Mouse (Mus musculus) urinary bladder, postnatal 25 days (tissue): ENCODE results near the gene Dph7.
"Not testable (repeated sequence)": the region's sequence is repeated elsewhere in the genome, so short reads cannot be mapped to it uniquely, and the experiment has no call there.

Source experiments
- DNase-seq: peaks from one replicate; pipeline ENCODE4 v3.0.0; 2022; ENCODE audit warnings: low spot score

Gene Dph7

GRCm38 (mm10) chr2:24962304-24963000 lies at the start of gene Dph7:
Dph7 (plus strand) TSS chr2:24962400.
- DNase-seq: peak; percentile 88

DNA sequence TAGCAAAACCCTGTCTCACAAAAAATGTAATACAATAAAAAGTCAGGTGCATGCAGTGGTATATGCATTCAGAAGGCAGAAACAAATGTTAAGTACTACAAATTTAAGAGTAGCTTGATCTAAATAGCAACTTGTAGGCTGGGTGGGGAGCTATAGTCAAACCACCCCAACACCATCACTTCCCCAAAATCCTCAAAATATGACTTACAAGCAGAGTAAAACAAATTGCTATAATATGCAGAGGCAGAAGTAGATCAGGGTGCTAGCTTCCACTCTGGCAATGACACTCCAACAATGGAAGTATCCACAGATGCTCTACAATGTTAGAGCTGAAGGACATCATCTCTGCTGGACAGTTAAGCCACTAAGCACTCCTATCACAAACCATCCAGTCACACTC lies 49.6 kb upstream of the Dph7 start:
- DNase-seq: no peak

DNA sequence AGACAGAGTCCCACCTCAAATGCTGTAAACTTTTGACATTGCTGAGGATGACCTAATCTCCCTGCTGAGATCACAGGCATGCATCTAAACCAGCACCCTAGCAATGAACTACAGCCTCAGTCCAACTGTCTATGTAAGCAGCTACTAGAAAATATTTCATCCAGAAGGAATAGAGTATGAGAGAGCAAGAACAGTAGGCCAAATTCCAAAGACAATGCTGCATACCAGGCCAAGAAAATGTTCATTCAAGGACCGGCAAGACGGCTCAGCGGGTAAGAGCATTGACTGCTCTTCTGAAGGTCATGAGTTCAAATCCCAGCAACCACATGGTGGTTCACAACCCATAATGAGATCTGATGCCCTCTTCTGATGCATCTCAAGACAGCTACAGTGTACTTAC lies 47.4 kb upstream of the Dph7 start:
- DNase-seq: no peak

DNA sequence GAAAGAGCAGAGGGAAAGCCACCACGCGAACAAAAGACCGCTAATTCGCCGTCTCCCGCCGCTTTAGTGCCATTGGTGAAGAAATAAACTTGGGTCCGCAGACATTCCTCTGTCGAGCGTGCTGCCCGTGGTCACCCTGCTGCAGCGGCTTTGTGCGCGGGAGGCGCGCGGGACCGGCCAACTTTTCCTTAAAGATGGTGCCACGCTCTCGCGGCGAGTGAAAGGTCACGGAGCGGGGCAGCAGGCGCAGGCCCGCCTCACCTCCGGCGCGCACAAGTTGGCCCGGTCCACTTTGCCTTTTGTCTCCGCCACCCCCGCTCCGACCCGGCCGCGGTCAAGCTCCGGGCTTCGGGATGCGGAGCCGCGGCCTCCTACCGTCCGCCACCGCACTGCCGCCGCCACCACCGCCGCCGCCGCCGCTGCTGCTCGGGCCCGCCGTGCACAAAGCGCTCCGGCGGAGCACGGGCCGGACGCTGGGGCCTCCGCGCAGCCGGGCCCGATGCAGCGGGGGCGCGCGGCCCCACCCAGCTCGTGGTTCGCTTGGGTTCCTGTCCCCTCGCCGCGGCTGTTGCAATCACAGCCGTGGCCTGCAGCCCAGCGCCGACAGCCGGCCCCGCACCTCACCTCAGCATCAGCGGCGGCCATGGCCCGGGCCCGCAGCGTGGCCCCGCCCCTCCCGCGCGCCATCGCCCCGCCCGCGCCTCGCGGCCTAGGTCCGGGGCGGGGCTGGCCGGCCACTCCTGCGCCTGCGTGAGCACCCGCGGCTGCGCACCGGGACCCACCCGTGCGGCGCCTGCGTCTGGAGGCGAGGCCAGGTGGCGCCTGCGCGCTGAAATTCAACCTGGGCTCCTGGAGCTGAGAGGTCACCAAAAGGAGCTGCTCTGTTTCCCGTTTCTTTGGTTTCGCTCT lies 43.0 kb upstream of the Dph7 start, which contains the start of gene Ehmt1:
Gene Ehmt1 (minus strand): TSS at position 685 of the 909 bp plus-strand sequence.
- peak; percentile 94 for DNase-seq

GRCm38 (mm10) chr2:24919839-24920175 lies 42.4 kb upstream of the Dph7 start:
- no peak for DNase-seq

DNA sequence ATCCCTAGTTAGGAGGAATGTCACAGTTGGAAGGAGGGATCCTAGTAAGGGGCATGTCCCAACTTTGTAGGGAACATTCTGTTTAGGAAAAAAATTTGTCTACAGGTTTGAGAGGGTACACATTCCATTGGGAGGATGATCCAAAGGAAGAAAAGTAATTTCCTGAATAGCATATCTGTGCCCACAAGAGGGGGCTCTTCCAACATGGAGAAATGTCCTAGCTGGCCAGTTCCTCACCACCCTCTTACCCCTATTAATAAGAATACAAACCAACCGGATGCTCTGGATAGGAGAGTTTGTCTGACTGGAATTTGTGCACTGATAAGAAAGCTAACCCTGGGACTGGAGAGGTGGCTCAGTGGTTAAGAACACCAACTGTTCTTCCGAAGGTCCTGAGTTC lies 38.6 kb upstream of the Dph7 start:
- no peak for DNase-seq

DNA sequence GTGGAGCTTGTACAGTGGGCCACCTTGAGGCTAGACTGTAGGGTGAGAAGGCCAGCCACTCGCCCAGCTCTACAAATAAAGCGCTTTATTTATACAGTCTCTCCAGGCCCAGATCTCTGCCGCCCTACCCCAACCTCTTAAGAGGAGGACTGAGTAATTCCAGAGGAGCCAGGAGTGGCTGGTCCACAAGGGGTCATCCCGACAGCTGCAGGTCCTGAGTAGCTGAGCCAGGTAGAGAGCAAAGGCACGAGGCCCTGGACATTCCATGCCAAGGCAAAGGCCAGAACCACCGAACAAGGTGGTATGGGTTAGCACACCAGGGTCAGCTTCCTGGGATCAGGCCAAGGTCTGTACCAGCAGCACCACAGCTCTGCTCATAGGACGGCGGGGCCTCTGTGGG lies 36.9 kb upstream of the Dph7 start:
- DNase-seq: no peak

- no peak for DNase-seq
Measured at GRCm38 (mm10) chr2:24926345-24926964, 35.7 kb upstream of the Dph7 start.

GRCm38 (mm10) chr2:24926965-24927358 lies 35.2 kb upstream of the Dph7 start:
- no peak for DNase-seq

DNA sequence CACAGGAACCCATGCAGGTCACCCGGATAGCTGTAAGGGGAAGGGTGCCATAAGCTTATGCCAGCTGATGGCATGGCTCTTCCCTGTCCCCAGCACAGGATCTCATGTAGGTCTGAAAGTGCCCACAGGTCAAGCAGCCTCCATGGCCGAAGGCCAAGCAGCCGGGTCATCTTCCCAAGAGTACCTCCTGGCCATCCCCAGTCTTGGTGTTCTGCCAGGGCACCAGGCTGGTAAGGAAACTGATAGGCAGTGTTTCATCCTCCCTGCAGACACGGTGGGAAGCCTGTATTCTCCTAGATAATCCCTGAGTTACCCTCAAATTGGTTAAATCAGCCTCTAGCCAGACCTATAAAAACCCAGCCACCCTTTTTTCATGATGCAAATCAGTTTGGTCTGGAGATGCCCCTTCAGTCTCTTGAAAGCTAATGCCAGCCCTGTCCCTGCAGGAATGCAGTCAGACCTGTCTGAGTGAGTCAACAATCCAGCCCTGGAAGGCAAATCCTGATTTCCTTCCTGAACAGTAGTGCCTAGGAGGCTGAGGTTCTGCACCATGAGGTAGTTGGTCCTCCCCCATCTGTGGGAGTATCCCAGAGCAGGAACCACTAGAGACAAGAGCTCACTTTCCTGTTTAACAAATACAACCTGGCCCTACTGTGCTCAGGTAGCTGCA lies 34.3 kb upstream of the Dph7 start:
- peak; percentile 38 for DNase-seq

DNA sequence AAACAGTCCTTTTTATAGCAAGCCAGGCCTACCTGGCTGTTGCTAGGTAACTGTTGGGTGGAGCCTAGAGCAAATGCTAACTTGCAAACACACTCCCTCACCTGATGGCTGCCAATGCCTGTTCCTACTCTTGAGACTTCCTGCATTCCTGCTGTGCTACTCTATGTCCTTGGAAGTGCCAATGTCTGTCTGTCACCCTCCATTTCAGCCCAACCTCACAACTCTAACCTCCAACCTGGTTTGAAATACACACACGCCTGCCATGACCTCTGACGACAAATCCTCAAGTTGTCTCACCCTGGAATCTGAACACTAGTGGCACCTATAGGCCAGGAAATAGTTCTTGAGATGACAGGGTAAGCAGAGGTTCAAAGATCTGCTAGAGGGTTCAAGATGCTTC lies 33.1 kb upstream of the Dph7 start:
- no peak for DNase-seq

GRCm38 (mm10) chr2:24929593-24929992 lies 32.6 kb upstream of the Dph7 start:
- no peak for DNase-seq

GRCm38 (mm10) chr2:24934441-24934963 lies 27.7 kb upstream of the Dph7 start:
- no peak for DNase-seq

DNA sequence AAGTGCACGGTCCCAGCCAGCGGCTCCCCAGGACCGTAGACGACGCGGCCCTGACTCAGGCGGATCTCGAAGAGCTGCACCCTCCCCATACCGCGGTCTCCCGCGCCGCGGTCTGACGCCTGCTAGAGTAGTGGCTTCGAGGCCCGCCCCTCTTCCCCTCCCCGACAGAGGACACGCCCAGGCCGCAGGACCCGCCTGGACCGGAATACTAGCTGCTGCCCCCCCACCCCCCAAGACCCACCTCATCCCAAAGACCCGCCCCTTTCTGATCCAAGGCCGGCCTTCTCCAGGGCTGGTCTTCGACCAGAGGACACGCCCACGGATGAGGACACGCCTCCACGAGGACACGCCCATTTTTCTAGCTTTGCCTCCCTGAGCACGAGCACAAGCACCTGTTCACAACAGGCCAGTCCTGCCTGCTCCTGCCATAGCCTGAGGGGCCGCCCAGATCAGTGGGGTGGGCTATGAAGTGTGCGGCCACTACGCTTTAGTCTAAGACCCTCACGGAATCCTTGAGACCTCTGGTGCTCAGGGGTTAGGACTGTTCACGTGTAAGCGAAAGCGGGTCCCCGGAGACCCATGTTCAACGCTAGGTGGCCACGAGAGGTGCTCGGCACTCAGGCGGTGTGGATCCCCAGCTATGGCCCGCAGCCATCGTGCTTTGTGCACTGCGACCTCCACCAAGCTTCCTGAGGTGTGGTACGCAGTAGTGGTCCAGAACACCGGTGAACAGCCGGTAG lies 27.0 kb upstream of the Dph7 start, which contains the start of gene Arrdc1:
Gene Arrdc1 (minus strand): TSS at position 196 of the 740 bp plus-strand sequence.
- peak; percentile 89 for DNase-seq

GRCm38 (mm10) chr2:24942092-24942491 lies 20.1 kb upstream of the Dph7 start:
- DNase-seq: no peak

DNA sequence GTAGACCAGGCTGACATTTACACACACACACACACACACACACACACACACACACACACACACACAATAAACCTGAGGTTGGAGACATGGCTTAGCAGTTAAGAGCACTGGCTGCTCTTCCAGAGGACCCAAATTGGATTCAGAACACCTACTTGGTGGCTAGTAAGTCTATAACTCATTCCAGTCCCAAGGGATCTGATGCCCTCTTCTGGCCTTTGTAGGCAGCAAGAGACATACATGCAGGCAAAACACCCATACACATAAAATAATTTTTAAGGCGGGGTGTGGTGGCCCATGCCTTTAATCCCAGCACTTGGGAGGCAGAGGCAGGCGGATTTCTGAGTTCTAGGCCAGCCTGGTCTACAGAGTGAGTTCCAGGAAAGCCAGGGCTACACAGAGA lies 17.9 kb upstream of the Dph7 start:
- DNase-seq: not testable (repeated sequence)

GRCm38 (mm10) chr2:24949421-24950188 lies 12.6 kb upstream of the Dph7 start, which contains the start of gene Zmynd19:
Zmynd19 (plus strand) TSS chr2:24949792.
- peak; percentile 99 for DNase-seq

- DNase-seq: no peak
Measured at GRCm38 (mm10) chr2:24950189-24950535, 12.0 kb upstream of the Dph7 start.

GRCm38 (mm10) chr2:24952537-24953055 lies 9.6 kb upstream of the Dph7 start:
- DNase-seq: no peak

DNA sequence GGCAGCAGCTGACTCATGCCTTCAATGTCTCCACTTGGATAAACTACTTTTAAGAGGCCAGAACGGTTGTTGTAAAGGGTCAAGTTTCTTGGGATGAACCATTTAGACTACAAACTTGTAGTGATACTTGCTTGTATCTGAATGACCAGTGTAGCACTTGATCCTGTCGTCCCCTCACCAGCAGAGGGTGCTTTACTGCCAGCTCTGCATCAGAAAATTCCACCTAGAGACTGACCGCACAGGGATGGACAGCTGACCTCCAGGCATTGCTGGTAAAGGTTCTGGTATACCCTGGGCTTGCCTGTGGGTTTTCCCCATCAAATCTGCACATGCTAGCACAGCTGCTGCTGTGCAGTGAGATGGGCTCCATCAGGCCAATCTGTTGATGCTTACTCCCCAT lies 1.3 kb upstream of the Dph7 start:
- no peak for DNase-seq
